Mouse (Mus musculus): ENCODE measurements around the gene Epb41l3. TPM values are rescaled to one million over a fixed set of nuclear protein-coding genes. Genes with fewer than 3 reads are reported as not detected.

Epb41l3 gene
- total and polyA plus RNA-seq, 3 experiments: not detected

- no peak overlapping the region for H3K4me3 ChIP-seq (ENCODE audit: control insufficient read depth in 1 of 2, insufficient read depth in 1 of 2, low read depth in 2 of 2, low read length in 2 of 2)
- H3K9ac ChIP-seq (ENCODE audit: control insufficient read depth, low read depth, low read length, poor library complexity, severe bottlenecking): no peak overlapping the region
- DNase-seq (ENCODE audit: low read depth, low spot score): peak; percentile 30
- H3K27ac ChIP-seq (ENCODE audit: control insufficient read depth, low read depth, low read length): no peak overlapping the region
- no peaks in the 10 kb centered on the region for H3K79me2 ChIP-seq (ENCODE audit: control insufficient read depth, insufficient read depth, low read length, poor library complexity)
- H3K4me1 ChIP-seq (ENCODE audit: control insufficient read depth in 1 of 2, insufficient read depth in 2 of 2, low read length in 2 of 2): no peaks in the 10 kb centered on the region
- no peaks in the 10 kb centered on the region for H3K36me3 ChIP-seq (ENCODE audit: control insufficient read depth in 1 of 2, insufficient read depth in 2 of 2, low read length in 2 of 2)
- H3K27me3 ChIP-seq (ENCODE audit: control insufficient read depth in 1 of 2, insufficient read depth in 2 of 2, low read length in 2 of 2): no peaks in the 10 kb centered on the region
- H3K9me3 ChIP-seq (replicated peaks; ENCODE audit: insufficient read depth, low read length): no peaks in the 10 kb centered on the region
- TF ChIP-seq MEF2A (IDR thresholded peaks at IDR 0.05; ENCODE audit: extremely low read depth, insufficient replicate concordance, low read depth, low read length, poor library complexity, severe bottlenecking) (no peak), MXI1 (IDR thresholded peaks at IDR 0.05; ENCODE audit: low read depth, low read length) (no peak), BHLHE40 (IDR thresholded peaks at IDR 0.05; ENCODE audit: borderline replicate concordance, low read depth, low read length) (no peak), NRF1 (IDR thresholded peaks at IDR 0.05; ENCODE audit: insufficient read depth, low read depth, low read length, poor library complexity, severe bottlenecking) (no peak), ZMIZ1 (IDR thresholded peaks at IDR 0.05; ENCODE audit: low read depth, low read length) (no peak), GABPA (IDR thresholded peaks at IDR 0.05; ENCODE audit: low read depth, low read length) (no peak), MAZ (IDR thresholded peaks at IDR 0.05; ENCODE audit: low read depth, low read length) (no peak), USF2 (IDR thresholded peaks at IDR 0.05; ENCODE audit: borderline replicate concordance in 1 of 2, insufficient read depth in 1 of 2, low read depth in 1 of 2, low read length in 2 of 2) (no peak), SMC3 (IDR thresholded peaks at IDR 0.05; ENCODE audit: low read depth, low read length) (peak; percentile 64), ZC3H11A (IDR thresholded peaks at IDR 0.05; ENCODE audit: low read depth, low read length) (peak; percentile 57), MYC (IDR thresholded peaks at IDR 0.05; ENCODE audit: low read depth, low read length) (no peak), USF1 (IDR thresholded peaks at IDR 0.05; ENCODE audit: low read depth, low read length) (no peak), CHD2 (IDR thresholded peaks at IDR 0.05; ENCODE audit: low read length) (no peak), CTCF (IDR thresholded peaks at IDR 0.05 in 2 of 3, conservative IDR thresholded peaks at IDR 0.05 in 1 of 3; ENCODE audit: control insufficient read depth in 1 of 3, insufficient read depth in 1 of 3, low read depth in 2 of 3, low read length in 3 of 3, poor library complexity in 1 of 3, severe bottlenecking in 1 of 3) (peak in 2 of 3 experiments; percentile 2 to 67; a peak in 3 of 6 replicates), RAD21 (IDR thresholded peaks at IDR 0.05; ENCODE audit: low read depth, low read length) (peak; percentile 75)
These were observed 30.4 kb downstream of the Epb41l3 start for GRCm38 (mm10) chr17:69105799-69106401.

- H3K79me2 ChIP-seq (ENCODE audit: control insufficient read depth, insufficient read depth, low read length, poor library complexity): no peaks in the 10 kb centered on the region
- no peaks in the 10 kb centered on the region for H3K36me3 ChIP-seq (ENCODE audit: control insufficient read depth in 1 of 2, insufficient read depth in 2 of 2, low read length in 2 of 2)
- DNase-seq (ENCODE audit: low read depth, low spot score): no peak
- H3K27me3 ChIP-seq (ENCODE audit: control insufficient read depth in 1 of 2, insufficient read depth in 2 of 2, low read length in 2 of 2): no peaks in the 10 kb centered on the region
- H3K9me3 ChIP-seq (replicated peaks; ENCODE audit: insufficient read depth, low read length): no peaks in the 10 kb centered on the region
- H3K4me3 ChIP-seq (ENCODE audit: control insufficient read depth in 1 of 2, insufficient read depth in 1 of 2, low read depth in 2 of 2, low read length in 2 of 2): no peak overlapping the region
- TF ChIP-seq NRF1 (IDR thresholded peaks at IDR 0.05; ENCODE audit: insufficient read depth, low read depth, low read length, poor library complexity, severe bottlenecking) (no peak), USF2 (IDR thresholded peaks at IDR 0.05; ENCODE audit: borderline replicate concordance in 1 of 2, insufficient read depth in 1 of 2, low read depth in 1 of 2, low read length in 2 of 2) (no peak), POLR2AphosphoS2 (IDR thresholded peaks at IDR 0.05; ENCODE audit: low read length) (no peak), MAX (IDR thresholded peaks at IDR 0.05; ENCODE audit: low read length) (no peak), CHD2 (IDR thresholded peaks at IDR 0.05; ENCODE audit: low read length) (no peak), MEF2A (IDR thresholded peaks at IDR 0.05; ENCODE audit: extremely low read depth, insufficient replicate concordance, low read depth, low read length, poor library complexity, severe bottlenecking) (no peak), MXI1 (IDR thresholded peaks at IDR 0.05; ENCODE audit: low read depth, low read length) (no peak), E2F4 (IDR thresholded peaks at IDR 0.05; ENCODE audit: borderline replicate concordance, low read depth, low read length) (no peak), POLR2A (IDR thresholded peaks at IDR 0.05; ENCODE audit: control insufficient read depth in 1 of 2, insufficient read depth in 1 of 2, low read depth in 1 of 2, low read length in 2 of 2, poor library complexity in 1 of 2) (no peak), CTCF (IDR thresholded peaks at IDR 0.05 in 2 of 3, conservative IDR thresholded peaks at IDR 0.05 in 1 of 3; ENCODE audit: control insufficient read depth in 1 of 3, insufficient read depth in 1 of 3, low read depth in 2 of 3, low read length in 3 of 3, poor library complexity in 1 of 3, severe bottlenecking in 1 of 3) (no peak)
- H3K9ac ChIP-seq (ENCODE audit: control insufficient read depth, low read depth, low read length, poor library complexity, severe bottlenecking): no peak overlapping the region
- H3K4me1 ChIP-seq (ENCODE audit: control insufficient read depth in 1 of 2, insufficient read depth in 2 of 2, low read length in 2 of 2): no peaks in the 10 kb centered on the region
- no peak overlapping the region for H3K27ac ChIP-seq (ENCODE audit: control insufficient read depth, low read depth, low read length)
These were observed 33.7 kb downstream of the Epb41l3 start for GRCm38 (mm10) chr17:69109216-69109615.

Measured in MEL (cell line).